Mouse (Mus musculus): Measurements from ENCODE around the gene Pappa2.

Gene Pappa2

GRCm38 (mm10) chr1:158897339-158897738, 83.0 kb downstream of the Pappa2 start:
- DNase-seq, result no peak

GRCm38 (mm10) chr1:158894441-158894840, 85.8 kb downstream of the Pappa2 start:
- no peak for DNase-seq

GRCm38 (mm10) chr1:158875487-158875886, 104.8 kb downstream of the Pappa2 start:
- DNase-seq, result no peak

GRCm38 (mm10) chr1:158874552-158875077, 105.7 kb downstream of the Pappa2 start:
- no peak for DNase-seq

- no peak for DNase-seq
These were observed 106.7 kb downstream of the Pappa2 start for GRCm38 (mm10) chr1:158873631-158874030.

GRCm38 (mm10) chr1:158871401-158871800, 108.9 kb downstream of the Pappa2 start:
- DNase-seq, result no peak

- DNase-seq, result no peak
These were observed 120.1 kb downstream of the Pappa2 start for GRCm38 (mm10) chr1:158860190-158860589.

GRCm38 (mm10) chr1:158853936-158854882, 126.1 kb downstream of the Pappa2 start:
- no peak for DNase-seq

- no peak for DNase-seq
These were observed 127.3 kb downstream of the Pappa2 start for GRCm38 (mm10) chr1:158852836-158853567.

- DNase-seq, result no peak
These were observed 129.8 kb downstream of the Pappa2 start for GRCm38 (mm10) chr1:158850459-158850858.

GRCm38 (mm10) chr1:158844604-158845003, 135.7 kb downstream of the Pappa2 start:
- no peak for DNase-seq

GRCm38 (mm10) chr1:158837151-158837550, 143.1 kb downstream of the Pappa2 start:
- no peak for DNase-seq

GRCm38 (mm10) chr1:158830152-158830551, 150.1 kb downstream of the Pappa2 start:
- no peak for DNase-seq

- DNase-seq, result no peak
These were observed 152.4 kb downstream of the Pappa2 start for GRCm38 (mm10) chr1:158827931-158828330.

GRCm38 (mm10) chr1:158819676-158820075, 160.6 kb downstream of the Pappa2 start:
- DNase-seq, result no peak

GRCm38 (mm10) chr1:158816479-158816878, 163.8 kb downstream of the Pappa2 start:
- DNase-seq, result no peak

- DNase-seq, result no peak
These were observed 168.4 kb downstream of the Pappa2 start for GRCm38 (mm10) chr1:158811887-158812286.

GRCm38 (mm10) chr1:158775486-158775885, 204.8 kb downstream of the Pappa2 start:
- DNase-seq, result no peak

- no peak for DNase-seq
These were observed 207.2 kb downstream of the Pappa2 start for GRCm38 (mm10) chr1:158773102-158773501.

GRCm38 (mm10) chr1:158770756-158771155, 209.5 kb downstream of the Pappa2 start:
- DNase-seq, result peak; percentile 46

GRCm38 (mm10) chr1:158770036-158770655, 210.1 kb downstream of the Pappa2 start:
- peak; percentile 70 for DNase-seq

- no peak for DNase-seq
These were observed 214.4 kb downstream of the Pappa2 start for GRCm38 (mm10) chr1:158765842-158766241.

GRCm38 (mm10) chr1:158764727-158765126, 215.6 kb downstream of the Pappa2 start:
- DNase-seq, result no peak
